Mouse (Mus musculus) megakaryocyte-erythroid progenitor cell, adult 5-6 weeks (primary cell): ENCODE results near the gene Bmpr1b. TPM values are rescaled to one million over a fixed set of nuclear protein-coding genes. Genes with fewer than 3 reads are reported as not detected.
A peak's percentile ranks its signal among the peaks of the same experiment; 100 is the strongest.

Experiments used
- ATAC-seq: replicated peaks from 2 replicates; pipeline ENCODE4 v1.8.0; 2016; ENCODE audit warnings: mild to moderate bottlenecking, inconsistent platforms; ENCODE audit not compliant: severe bottlenecking, poor library complexity, low FRiP score, low TSS enrichment
- total RNA-seq, 2 experiments: library from RNA; stranded (forward) in 1 of 2; stranded (reverse) in 1 of 2; fragments of 200-1000, 215-1000 nt in 1 of 2; fragments of >200 nt in 1 of 2; fragmentation: Nextera tagmentation in 1 of 2; gene quantifications; 2 replicates each; pipeline ENCODE4 v1.2.3; 2014 to 2017

Gene Bmpr1b
- total RNA-seq, 2 experiments from 2014 or later: not detected

DNA sequence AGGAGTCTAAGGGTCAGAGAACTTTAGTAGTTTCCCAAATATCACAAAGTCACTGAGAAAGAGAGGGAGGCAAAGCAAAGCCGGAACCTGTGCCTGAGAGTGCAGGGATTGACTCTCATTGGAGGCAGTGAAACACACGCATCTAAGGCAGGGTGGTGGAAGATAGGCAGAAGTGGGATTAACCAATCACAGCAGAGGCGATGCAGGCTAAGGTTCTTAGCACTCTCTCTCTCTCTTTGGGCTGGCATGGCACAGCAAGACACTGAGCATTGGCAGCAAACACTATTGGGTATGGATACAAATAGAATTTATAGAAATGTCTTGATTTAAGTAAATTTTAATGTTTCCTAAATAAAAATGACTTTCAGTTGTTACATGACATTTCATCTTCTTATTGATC lies 297.4 kb downstream of the Bmpr1b start:
- no peak for ATAC-seq

DNA sequence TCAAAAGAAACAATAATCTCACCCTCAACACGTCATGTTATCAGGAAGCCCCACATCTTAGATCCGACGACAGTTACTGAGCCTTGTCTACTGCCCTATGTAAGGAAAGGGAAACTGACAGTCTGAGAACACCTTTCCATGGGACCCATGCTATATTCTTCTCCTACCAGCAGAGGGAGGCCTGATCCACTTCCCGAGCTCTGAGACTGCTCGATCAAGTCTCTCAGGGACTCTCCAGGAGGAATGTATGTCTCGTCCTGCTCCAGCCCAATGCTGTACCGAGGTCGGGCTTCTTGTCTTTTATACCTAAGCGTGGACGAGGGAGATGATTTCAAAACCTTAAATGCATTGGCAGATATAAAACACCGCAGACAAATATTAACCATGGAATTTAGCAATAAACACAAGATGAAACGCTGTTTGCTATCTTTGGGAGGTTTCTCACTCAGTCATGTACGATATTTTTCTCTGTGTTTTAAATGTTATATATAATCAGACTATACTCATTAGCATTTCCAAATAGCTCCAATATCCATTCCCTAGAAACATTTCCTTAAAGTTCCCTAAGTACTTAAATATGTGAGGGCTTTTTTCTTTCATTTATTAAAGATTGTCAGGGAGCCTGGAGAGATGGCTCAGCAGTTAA lies 306.3 kb downstream of the Bmpr1b start:
- ATAC-seq: peak; percentile 100

DNA sequence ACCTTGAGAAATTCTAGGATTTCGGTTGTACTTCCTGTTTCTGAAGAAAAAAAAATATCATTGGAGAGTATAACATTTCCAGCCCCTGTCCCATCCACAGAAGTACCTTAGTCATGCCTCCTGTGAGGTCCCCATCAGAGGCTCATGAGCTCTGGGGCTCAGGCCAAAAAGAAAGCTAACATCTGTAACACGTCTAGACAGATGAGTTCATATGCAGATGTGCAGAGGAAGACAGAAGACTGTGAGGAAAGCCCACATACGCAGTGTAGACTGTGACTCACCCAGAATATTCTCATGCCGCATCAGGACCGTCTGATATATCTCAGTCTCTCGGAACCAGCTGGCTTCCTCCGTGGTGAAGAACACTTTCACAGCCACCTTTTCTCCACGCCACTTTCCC lies 312.1 kb downstream of the Bmpr1b start:
- no peak for ATAC-seq

DNA sequence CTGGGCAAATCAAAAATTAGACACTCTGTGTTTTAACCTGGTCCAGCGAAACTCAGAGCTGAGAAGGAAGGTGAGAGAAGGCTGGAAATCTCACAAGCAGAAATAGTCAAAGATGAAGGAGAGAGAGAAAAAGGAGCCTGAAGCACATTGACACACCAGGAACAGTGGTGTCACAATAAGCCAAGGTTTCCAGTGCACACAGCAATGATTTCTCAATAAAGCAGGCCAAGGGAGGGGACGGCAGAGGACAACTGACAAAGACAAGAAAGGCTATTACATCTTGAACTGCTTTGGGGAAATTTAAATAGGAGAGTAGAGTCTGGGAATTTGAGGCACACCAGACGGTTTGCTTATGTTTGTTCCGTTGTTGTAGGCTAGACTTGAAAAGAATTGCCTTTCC lies 314.9 kb downstream of the Bmpr1b start:
- ATAC-seq: no peak

DNA sequence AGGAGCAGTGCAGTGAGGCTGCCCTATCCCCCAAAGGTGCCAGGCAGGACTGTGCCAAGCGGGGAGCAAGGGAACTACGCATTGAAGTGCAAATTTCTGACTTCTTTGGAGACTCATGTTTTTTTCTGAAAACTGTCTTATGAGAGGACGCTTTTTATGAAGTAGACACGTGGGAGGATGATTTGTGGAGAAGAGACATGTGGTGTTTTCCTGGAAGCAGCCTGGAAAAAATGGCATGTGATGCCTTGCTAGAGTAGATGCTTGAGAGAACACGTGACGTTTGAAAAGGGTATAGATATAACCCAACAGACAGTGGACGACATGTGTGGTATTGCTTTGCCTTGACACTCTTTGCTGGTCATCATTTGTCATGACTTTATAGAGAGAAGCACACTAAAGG lies 319.1 kb downstream of the Bmpr1b start:
- no peak for ATAC-seq

DNA sequence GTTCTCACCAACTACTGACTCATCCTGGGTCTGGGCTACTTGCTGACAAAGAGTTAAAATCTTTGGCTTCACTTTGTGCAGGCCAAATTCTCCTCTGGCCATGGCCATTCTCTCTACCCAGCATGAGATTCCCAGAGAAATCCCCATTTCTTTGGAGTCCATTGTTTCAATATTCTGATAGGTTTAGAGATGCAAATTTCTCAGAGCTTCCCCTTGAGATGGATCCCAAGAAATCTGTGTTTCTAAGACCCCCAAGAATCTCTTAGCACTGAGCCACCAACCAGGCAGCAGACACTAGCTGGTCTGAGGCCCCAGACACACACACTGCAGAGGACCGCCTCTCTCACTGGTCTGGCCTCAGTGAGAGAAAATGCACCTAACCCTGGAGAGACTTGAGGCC lies 320.0 kb downstream of the Bmpr1b start:
- no peak for ATAC-seq

DNA sequence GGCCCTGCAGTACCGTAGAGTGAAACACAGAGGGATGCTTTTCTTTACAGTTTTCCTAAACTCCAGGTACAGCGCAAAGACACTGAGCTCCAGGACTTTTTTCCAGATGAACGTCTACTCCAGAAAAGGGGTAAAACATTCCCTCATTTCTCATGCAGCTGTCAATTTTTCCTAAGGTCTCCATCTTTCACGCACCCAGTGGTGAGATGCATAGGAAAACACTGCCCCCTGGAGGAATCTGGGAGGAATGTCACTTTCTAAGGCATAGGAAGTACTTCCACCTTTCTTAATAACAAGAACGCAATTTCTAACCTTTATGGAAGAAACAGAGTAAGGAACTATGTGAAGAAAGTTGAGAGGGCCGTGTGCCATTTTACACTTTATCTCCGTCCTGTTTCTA lies 330.4 kb downstream of the Bmpr1b start:
- peak; percentile 90 for ATAC-seq

DNA sequence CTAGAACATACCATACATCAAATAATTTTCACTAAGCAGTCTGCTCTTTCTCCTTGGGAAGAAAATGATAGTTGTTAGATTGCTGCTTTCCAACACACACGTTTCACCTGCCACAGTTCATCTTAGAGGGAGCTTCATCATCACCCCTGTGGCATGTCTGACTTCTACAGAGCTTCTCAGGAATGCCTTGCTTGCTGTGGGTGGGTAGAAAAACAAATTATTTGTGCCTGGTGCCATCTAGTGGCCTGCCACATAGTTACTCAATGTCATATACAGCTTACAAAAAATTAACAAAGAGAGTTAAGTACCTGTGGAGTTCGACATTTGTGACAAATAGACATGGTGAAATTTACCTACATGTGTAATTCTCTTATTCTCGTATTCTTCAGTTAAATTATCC lies 338.1 kb downstream of the Bmpr1b start:
- peak; percentile 90 for ATAC-seq

DNA sequence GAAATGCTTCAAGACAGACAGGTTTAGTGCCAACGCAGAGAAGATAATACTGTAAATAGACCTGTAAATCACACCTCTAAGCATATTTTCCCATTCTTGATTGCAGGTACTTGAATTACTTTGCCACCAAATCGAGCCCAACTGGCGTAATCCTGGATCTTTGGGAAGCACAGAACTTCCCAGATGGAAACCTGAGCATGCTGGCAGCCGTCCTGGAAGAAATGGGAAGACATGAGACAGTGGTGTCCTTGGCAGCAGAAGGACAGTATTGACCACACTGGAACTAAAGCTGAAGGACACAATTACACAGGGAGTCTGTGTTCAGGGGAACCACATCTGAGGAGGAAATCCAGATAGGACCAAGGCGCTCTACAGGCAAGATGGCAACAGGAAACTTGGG lies 340.9 kb downstream of the Bmpr1b start:
- ATAC-seq: no peak

DNA sequence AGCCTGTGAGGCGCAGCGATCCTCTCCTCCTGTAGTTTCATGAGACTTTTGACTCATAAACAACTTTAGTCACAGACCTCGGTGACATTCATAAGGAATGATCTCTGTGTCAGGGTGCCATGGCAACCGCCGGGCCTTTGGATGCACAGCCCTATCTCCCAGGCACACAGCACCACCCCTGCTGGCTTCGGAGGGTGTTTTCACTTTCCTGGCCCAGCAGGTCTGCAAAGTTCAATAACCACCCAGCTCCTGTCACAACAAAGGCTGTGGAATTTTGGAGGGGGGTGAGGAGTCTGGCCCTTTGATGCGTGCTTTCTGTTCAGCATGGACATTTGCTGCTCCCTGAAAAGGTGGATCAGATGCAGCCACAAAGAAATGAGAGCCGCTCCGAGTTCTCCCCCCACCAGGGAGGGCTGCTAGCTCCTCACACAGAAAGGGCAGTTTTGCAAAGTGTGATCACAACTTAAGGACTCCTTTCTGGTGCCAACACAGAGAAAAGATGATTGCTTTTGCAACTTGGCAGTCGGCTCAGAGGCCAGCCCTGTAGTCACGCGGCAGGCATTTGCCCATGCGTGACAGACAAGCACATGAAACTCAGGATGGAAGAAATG lies 349.8 kb downstream of the Bmpr1b start:
- no peak for ATAC-seq

DNA sequence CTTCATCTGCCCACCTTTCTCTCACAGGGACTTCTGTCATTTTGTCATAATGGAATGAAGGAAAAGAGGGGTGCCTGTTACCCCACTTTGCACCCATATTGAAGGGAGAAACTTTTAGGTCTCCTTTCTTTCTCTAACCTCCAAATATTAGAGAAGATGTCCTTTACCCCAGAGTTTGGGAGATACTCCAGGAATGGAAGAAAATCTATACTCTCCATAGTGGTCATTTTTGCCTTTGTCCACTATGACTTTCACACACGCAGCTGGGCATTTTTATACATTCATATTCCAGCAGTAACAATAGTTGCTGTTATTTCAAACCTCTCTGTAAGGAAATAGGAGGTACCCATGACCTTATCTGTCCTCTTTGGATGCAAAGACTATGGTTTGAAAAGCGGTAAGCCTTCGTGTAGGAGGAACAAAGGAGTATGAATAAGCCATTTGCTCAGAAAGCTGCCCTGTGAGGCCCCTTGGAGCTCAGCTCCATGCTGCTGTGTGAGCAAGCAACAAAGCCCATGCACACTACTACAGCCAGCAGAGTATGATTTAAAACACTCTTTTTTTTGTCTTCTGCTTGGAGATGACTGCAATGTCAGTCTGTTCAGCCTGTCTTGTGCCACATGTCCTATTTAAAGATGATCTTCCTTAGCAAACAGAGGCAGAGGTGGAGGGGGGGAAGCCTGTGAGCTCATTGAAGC lies 350.5 kb downstream of the Bmpr1b start:
- no peak for ATAC-seq

DNA sequence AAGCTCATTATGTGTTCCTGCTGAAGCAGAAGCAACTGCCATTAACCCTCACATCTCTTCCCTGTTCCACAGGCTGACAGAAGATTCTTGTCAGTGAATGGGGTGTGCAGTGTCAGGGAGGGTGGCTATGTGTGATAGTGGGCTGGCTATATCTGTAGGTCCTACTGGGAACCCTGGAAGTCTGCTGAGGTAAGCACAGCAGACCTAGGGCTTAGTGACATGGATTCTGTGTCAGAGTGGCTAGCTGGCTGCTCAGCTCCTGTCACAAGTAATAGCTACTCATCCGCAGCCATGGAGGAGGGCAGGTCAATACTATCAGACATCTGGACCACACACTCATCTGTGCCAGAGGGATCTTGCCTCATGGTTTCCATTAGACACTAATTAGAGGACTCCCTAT lies 354.4 kb downstream of the Bmpr1b start:
- no peak for ATAC-seq

DNA sequence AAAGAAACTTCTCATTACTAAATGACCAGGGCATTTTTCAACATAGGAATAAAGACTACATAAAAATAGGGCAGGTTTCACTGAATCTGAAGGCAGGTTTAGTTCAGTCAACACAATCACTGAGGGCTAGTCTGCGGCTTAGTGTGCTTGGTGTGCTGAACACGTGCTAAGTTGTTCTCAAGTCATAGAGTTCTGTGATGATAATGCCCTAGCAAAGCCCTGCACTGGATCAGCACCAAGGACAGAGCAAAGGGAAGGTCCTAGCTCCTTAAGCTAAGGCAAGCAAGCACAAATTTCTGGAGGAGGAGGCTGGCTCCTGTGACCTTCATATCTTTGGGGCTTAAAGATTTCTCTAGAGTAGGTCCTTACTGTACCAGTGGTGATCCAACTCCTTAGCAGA lies 357.9 kb downstream of the Bmpr1b start:
- ATAC-seq: peak; percentile 88

DNA sequence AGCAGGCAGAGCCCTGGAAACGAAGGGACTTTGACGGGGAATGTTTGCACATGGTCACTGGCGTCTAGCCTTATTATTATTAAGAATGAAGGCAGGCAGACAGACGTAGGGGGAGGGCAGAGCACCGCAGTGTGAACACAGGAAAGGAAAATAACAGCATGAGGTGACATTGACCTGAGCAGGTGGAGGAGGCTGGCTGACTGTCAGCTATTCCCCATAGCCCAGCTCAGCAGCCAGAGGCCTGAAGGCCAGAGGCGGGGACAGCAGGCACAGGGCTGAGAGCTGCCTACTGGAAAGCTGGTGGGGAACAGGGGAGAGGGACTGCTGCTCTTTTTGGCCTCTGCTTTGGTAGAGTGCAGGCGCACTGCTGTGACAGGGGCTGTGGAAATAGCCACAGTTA lies 358.3 kb downstream of the Bmpr1b start:
- ATAC-seq: no peak

DNA sequence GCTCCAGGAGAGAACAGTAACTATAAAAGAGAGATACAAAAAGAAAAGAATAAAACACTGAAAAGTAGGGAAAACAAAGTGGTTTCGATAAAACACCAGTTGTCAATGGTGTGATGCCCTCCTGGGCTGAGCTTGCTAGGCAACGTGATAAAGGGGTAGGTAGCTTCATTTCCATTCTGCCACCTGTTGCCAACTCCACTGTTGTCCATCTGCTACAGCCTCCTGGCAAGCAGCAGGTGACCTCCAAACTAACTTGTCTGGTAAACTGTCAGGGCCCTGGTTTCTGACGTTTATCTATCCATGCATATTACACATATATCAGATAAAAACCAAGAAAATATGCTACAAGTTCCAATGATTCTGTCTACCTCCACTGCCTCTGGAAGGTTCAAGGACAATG lies 359.6 kb downstream of the Bmpr1b start:
- no peak for ATAC-seq

DNA sequence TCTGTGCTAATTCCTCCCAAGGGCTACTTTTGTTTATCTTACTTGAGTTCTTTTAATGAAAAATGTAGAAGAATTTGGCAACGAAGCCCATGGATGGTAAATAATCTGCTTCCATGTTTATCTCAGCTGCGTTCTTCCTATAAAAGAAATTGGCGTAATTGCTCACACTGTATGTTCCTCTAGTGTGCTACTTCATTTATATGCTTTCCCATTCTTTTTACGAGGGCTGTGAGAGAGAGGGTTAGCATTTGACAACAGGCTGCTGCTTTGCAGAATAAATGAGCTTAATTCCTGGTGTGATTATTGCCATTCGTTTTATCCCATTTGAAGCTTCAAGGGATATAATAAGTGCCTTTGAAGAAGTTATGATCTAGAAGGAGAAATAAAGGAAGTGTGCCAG lies 365.1 kb downstream of the Bmpr1b start:
- ATAC-seq: no peak

DNA sequence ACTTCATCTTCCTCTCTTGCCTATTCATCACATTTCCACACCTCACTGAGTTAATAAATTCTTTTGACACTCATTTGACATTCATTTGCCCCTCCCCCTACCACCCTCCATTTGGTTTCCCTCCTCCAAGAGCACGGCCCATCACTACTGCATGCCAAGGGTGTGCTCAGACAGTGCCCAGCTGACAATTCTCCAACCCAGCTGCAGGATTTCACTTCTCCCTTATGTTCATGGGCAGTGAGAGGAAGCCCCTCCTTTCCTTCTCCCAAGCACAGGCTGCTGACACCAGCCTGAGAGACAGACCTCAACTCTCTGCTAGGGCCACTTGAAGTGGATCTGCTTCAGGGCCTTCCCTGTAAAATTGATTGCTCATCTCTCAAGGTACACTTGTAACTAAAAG lies 371.4 kb downstream of the Bmpr1b start:
- ATAC-seq: no peak

DNA sequence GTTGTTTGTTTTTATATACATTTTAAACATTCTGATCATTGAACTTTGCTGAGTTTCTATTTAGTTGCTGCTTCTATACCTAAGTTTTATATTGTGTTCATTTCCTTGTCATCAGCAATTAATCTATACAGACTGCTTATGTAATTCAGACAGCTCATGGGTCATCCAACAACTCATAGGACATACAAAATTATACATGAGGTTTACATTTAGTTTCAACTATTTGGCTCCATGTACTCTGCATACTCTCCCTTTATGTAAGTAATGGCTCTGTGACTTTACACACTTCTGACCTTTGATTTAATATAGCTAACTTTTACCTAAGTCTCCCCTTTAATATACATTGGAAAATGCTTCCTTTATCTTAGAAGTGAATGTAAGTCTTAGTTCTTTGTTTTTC lies 371.9 kb downstream of the Bmpr1b start:
- ATAC-seq: no peak

DNA sequence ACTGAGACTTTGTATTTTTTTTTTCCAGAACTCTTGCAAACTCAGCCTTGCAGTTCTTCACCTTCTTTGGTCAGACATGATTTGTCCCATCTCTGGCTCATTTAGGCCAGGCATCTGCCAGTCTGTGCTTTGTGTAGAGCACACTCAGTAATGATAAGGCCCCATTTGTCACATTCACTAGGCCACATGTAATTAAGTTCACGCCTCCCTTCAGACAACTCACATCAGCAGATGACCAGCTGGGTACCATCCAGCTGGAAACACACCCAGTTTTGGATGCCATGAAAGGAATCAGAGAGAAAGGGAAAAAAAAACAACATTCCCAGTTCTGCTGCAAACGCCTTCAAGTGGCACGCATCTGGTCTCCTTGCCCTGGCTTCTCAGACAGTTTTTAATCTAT lies 374.9 kb downstream of the Bmpr1b start:
- no peak for ATAC-seq

DNA sequence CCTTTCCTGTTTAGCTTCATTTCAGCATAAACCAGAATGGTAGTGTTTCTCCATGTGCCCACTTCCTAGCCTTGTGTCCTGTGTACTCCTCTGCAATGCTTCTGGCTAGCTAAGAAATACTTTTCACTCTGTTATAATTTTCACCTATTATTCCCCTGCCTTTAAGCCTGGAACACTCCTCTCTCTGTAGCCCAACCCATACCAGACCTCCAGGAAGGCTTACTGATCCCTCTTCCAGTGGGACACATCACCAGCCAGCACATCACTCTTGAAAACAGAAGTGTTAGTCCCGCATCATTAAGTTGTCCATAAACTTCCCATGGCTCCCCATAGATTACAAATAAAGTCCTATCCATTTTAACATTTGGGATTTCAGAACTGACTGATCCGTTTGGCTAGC lies 375.5 kb downstream of the Bmpr1b start:
- no peak for ATAC-seq

DNA sequence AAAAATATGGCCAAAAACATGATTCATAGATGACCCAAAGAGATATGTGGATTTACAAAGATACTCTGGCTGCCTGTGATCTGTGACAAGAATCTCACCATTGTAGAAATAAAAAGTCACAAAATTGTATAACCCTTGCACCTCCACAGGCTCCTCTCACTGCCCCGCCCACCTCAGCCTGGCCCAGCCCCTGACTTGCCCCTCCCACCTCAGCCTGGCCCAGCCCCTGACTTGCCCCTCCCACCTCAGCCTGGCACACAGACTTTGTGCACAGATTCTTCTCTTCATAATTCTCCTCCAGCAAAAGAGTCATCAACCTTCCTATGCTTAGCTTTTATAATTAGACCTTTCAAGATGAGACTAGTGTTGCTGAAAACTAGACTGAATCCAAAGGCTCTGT lies 377.1 kb downstream of the Bmpr1b start:
- 0 out of 2 replicates have a peak, but pooled peaks have one; percentile 57 for ATAC-seq
